Mouse (Mus musculus): Measurements from ENCODE around the gene Rnf214. TPM values are rescaled to one million over a fixed set of nuclear protein-coding genes. Genes with fewer than 3 reads are reported as not detected.

Rnf214 gene
- polyA plus RNA-seq, 1 experiment from 2014 or later: 42.9 TPM

DNA sequence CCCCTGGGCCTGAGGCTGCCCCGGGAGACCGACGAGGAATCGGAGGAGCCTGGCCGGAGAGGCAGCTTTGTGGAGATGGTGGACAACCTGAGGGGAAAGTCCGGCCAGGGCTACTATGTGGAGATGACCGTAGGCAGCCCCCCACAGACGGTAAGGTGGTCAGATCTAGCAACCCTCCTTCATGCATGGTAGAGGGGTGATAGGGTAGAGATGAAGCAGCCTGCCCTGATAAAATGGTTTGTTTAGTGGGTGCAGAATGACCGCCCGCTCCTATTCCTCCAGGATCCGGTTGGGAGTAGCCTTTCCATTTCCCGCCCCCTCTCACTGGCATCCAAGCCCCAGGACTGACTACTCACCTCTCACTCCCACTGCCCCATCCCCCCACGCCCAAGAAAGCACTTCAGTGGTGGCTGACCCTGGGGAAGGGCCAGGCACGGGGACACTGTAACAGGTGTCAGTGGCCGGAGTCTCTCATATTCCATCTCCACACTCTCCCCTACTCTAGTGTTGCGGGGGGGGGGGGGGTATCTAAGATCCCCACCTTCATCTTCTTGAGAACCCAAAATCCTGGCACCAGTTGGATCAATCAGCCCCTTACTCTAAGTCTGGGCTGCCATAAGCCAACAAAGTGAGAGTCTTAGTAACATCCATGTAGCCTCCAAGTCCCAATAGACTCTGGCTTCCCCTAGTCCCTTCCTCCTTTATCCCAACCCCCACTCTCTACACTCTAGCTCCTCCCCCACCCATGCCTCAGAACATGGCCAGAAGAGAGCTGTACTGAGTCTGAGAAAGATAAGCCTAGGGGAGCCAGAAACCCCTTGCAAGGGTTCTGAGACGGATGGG is 67.4 kb downstream of the Rnf214 start:
- WGBS: 5% methylated on average over 17 of the region's 17 CpGs
- H3K4me1 ChIP-seq (ENCODE audit: control insufficient read depth in 2 of 2, insufficient read depth in 2 of 2, low read length in 2 of 2): peaks cover 14 to 21% of the 10 kb centered on the region in 2 experiments
- H3K9ac ChIP-seq (ENCODE audit: low read length): peak overlapping the region; percentile 87
- 0 out of 2 replicates have a peak, but pooled peaks cover 4% of the 10 kb centered on the region for H3K36me3 ChIP-seq (ENCODE audit: control insufficient read depth, insufficient read depth, low read length)
- H3K4me3 ChIP-seq (ENCODE audit: control insufficient read depth in 1 of 2, insufficient read depth in 1 of 2, low read depth in 1 of 2, low read length in 2 of 2): peak overlapping the region; percentile 88 to 89
- H3K27ac ChIP-seq (replicated peaks in 1 of 2; ENCODE audit: control insufficient read depth in 1 of 2, insufficient read depth in 1 of 2, low read depth in 2 of 2, low read length in 2 of 2): peak overlapping the region in 1 of 2 experiments; percentile 66; a peak in 2 of 4 replicates
- H3K9me3 ChIP-seq (ENCODE audit: control insufficient read depth, low read length): no peaks in the 10 kb centered on the region
- no peak for ATAC-seq (ENCODE audit: insufficient number of reproducible peaks, insufficient read depth, low FRiP score, low read depth)
- no peaks in the 10 kb centered on the region for H3K27me3 ChIP-seq (ENCODE audit: control insufficient read depth, insufficient read depth, low read length)
- H3K4me2 ChIP-seq (ENCODE audit: low read length): peak overlapping the region; percentile 85

DNA sequence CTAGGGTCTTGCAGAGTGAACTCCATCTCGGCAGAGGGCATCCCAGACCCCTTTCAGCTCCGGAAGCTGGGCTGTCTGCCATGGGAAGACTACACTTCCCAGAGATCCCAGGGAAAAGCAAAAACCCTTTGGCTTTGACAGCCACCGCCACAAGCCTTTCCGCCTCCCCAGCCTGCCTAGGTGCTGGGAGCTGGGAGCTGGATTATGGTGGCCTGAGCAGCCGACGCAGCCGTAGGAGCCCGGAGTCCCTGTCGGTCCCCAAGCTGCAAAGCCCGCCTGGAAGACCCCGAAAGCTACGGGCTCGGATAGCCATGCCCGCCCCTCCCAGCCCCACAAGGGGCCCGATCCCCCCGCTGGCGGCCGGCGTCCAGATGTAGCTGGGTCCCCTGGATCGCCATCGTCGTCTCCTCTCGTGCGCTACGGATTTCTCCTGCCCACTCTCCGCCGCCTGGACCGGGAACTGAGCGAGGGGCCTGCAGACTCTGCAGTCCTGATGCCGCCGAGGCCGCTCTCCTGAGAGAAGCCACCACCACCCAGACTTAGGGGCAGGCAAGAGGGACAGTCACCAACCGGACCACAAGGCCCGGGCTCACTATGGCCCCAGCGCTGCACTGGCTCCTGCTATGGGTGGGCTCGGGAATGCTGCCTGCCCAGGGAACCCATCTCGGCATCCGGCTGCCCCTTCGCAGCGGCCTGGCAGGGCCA is 68.1 kb downstream of the Rnf214 start, which contains the start of gene Bace1:
Gene Bace1 (plus strand): TSS at position 147 of the 705 bp plus-strand sequence.
- Histone ChIP-seq H3K27me3 (ENCODE audit: control insufficient read depth, insufficient read depth, low read length) (no peaks in the 10 kb centered on the region), H3K9me3 (ENCODE audit: control insufficient read depth, low read length) (no peaks in the 10 kb centered on the region), H3K4me2 (ENCODE audit: low read length) (peak within 1 kb of the TSS; percentile 85), H3K36me3 (ENCODE audit: control insufficient read depth, insufficient read depth, low read length) (0 out of 2 replicates have a peak, but pooled peaks cover 2% of the 10 kb centered on the region), H3K9ac (ENCODE audit: low read length) (peak within 1 kb of the TSS; percentile 87), H3K4me3 (ENCODE audit: control insufficient read depth in 1 of 2, insufficient read depth in 1 of 2, low read depth in 1 of 2, low read length in 2 of 2) (peak within 1 kb of the TSS; percentile 88 to 89), H3K4me1 (ENCODE audit: control insufficient read depth in 2 of 2, insufficient read depth in 2 of 2, low read length in 2 of 2) (peaks cover 14 to 21% of the 10 kb centered on the region in 2 experiments), H3K27ac (replicated peaks in 1 of 2; ENCODE audit: control insufficient read depth in 1 of 2, insufficient read depth in 1 of 2, low read depth in 2 of 2, low read length in 2 of 2) (peak within 1 kb of the TSS in 1 of 2 experiments; percentile 66; a peak in 2 of 4 replicates)
- WGBS: under 1% methylated on average over 40 of the region's 40 CpGs
- peak; percentile 67; the same call in 1 of the 2 replicates for ATAC-seq (ENCODE audit: insufficient number of reproducible peaks, insufficient read depth, low FRiP score, low read depth)

- H3K27me3 ChIP-seq (ENCODE audit: control insufficient read depth, insufficient read depth, low read length): no peaks in the 10 kb centered on the region
- H3K4me2 ChIP-seq (ENCODE audit: low read length): peak overlapping the region; percentile 85
- no peaks in the 10 kb centered on the region for H3K36me3 ChIP-seq (ENCODE audit: control insufficient read depth, insufficient read depth, low read length)
- no peak overlapping the region for H3K9ac ChIP-seq (ENCODE audit: low read length)
- H3K4me3 ChIP-seq (ENCODE audit: control insufficient read depth in 1 of 2, insufficient read depth in 1 of 2, low read depth in 1 of 2, low read length in 2 of 2): peak overlapping the region in 1 of 2 experiments; percentile 89; a peak in 3 of 4 replicates
- ATAC-seq (ENCODE audit: insufficient number of reproducible peaks, insufficient read depth, low FRiP score, low read depth): no peak
- H3K4me1 ChIP-seq (ENCODE audit: control insufficient read depth in 2 of 2, insufficient read depth in 2 of 2, low read length in 2 of 2): peaks cover 14 to 21% of the 10 kb centered on the region in 2 experiments
- no peaks in the 10 kb centered on the region for H3K9me3 ChIP-seq (ENCODE audit: control insufficient read depth, low read length)
- H3K27ac ChIP-seq (replicated peaks in 1 of 2; ENCODE audit: control insufficient read depth in 1 of 2, insufficient read depth in 1 of 2, low read depth in 2 of 2, low read length in 2 of 2): no peak overlapping the region; a peak in 1 of 4 replicates
- 19% methylated on average over 4 of the region's 4 CpGs for WGBS
Observed at GRCm38 (mm10) chr9:45838069-45838433, 68.7 kb downstream of the Rnf214 start.

DNA sequence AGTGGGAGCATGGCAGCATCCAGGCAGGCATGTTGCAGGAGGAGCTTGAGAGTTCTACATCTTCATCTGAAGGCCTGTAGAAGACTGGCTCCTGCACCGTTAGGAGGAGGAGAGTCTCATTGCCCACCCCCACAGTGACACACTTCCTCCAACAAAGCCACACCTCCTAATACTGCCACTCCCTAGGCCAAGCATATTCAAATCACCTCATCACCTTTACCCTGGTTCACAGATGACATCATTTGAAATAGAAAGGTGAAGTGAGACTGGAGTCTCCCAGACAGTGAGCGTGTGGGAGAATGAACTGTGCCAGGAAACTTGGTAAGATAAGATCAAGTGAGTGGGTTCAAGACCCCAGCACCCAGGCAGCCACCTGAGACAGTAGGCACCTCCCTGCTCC is 73.2 kb downstream of the Rnf214 start:
- peaks cover 5% of the 10 kb centered on the region for H3K9me3 ChIP-seq (ENCODE audit: control insufficient read depth, low read length)
- H3K9ac ChIP-seq (ENCODE audit: low read length): no peak overlapping the region
- no peaks in the 10 kb centered on the region for H3K36me3 ChIP-seq (ENCODE audit: control insufficient read depth, insufficient read depth, low read length)
- H3K27me3 ChIP-seq (ENCODE audit: control insufficient read depth, insufficient read depth, low read length): no peaks in the 10 kb centered on the region
- no peak overlapping the region for H3K4me2 ChIP-seq (ENCODE audit: low read length)
- 72% methylated on average over 2 of the region's 2 CpGs for WGBS
- no peak overlapping the region for H3K4me3 ChIP-seq (ENCODE audit: control insufficient read depth in 1 of 2, insufficient read depth in 1 of 2, low read depth in 1 of 2, low read length in 2 of 2)
- H3K27ac ChIP-seq (replicated peaks in 1 of 2; ENCODE audit: control insufficient read depth in 1 of 2, insufficient read depth in 1 of 2, low read depth in 2 of 2, low read length in 2 of 2): no peak overlapping the region
- H3K4me1 ChIP-seq (ENCODE audit: control insufficient read depth in 2 of 2, insufficient read depth in 2 of 2, low read length in 2 of 2): no peaks in the 10 kb centered on the region
- ATAC-seq (ENCODE audit: insufficient number of reproducible peaks, insufficient read depth, low FRiP score, low read depth): no peak

DNA sequence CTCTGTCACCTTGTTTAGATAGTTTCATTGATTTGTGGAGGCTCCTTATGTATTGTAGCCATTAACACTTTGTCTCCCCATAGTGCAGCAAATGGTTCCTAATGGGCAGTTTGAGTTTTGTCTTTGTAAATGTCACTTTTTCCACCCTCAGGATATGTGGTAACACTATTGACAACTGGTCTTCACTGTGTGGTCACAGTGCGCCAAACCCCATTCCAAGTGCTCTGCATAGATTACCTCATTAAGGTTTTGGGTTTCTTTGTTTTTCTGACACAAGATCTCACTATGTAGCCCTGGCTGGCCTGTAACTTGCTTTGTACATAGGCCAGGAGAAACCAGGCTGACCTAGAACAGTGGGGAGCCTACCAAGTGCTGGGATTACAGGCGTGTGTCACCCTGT is 73.8 kb downstream of the Rnf214 start:
- ATAC-seq (ENCODE audit: insufficient number of reproducible peaks, insufficient read depth, low FRiP score, low read depth): no peak
- no peak overlapping the region for H3K4me3 ChIP-seq (ENCODE audit: control insufficient read depth in 1 of 2, insufficient read depth in 1 of 2, low read depth in 1 of 2, low read length in 2 of 2)
- no peak overlapping the region for H3K4me2 ChIP-seq (ENCODE audit: low read length)
- H3K4me1 ChIP-seq (ENCODE audit: control insufficient read depth in 2 of 2, insufficient read depth in 2 of 2, low read length in 2 of 2): no peaks in the 10 kb centered on the region
- peaks cover 5% of the 10 kb centered on the region for H3K9me3 ChIP-seq (ENCODE audit: control insufficient read depth, low read length)
- H3K36me3 ChIP-seq (ENCODE audit: control insufficient read depth, insufficient read depth, low read length): no peaks in the 10 kb centered on the region
- H3K27ac ChIP-seq (replicated peaks in 1 of 2; ENCODE audit: control insufficient read depth in 1 of 2, insufficient read depth in 1 of 2, low read depth in 2 of 2, low read length in 2 of 2): no peak overlapping the region
- H3K9ac ChIP-seq (ENCODE audit: low read length): no peak overlapping the region
- H3K27me3 ChIP-seq (ENCODE audit: control insufficient read depth, insufficient read depth, low read length): no peaks in the 10 kb centered on the region
- WGBS: 74% methylated on average over 2 of the region's 2 CpGs

- WGBS: 31% methylated on average over 10 of the region's 10 CpGs
- ATAC-seq (ENCODE audit: insufficient number of reproducible peaks, insufficient read depth, low FRiP score, low read depth): no peak; the same call in 1 of the 2 replicates
- Histone ChIP-seq H3K36me3 (ENCODE audit: control insufficient read depth, insufficient read depth, low read length) (no peaks in the 10 kb centered on the region), H3K4me3 (ENCODE audit: control insufficient read depth in 1 of 2, insufficient read depth in 1 of 2, low read depth in 1 of 2, low read length in 2 of 2) (peak overlapping the region in 1 of 2 experiments; percentile 81; a peak in 2 of 4 replicates), H3K9ac (ENCODE audit: low read length) (no peak overlapping the region), H3K27me3 (ENCODE audit: control insufficient read depth, insufficient read depth, low read length) (no peaks in the 10 kb centered on the region), H3K9me3 (ENCODE audit: control insufficient read depth, low read length) (peaks cover 5% of the 10 kb centered on the region), H3K4me1 (ENCODE audit: control insufficient read depth in 2 of 2, insufficient read depth in 2 of 2, low read length in 2 of 2) (peaks cover 3 to 6% of the 10 kb centered on the region in 2 experiments; a peak in 3 of 4 replicates), H3K27ac (replicated peaks in 1 of 2; ENCODE audit: control insufficient read depth in 1 of 2, insufficient read depth in 1 of 2, low read depth in 2 of 2, low read length in 2 of 2) (no peak overlapping the region), H3K4me2 (ENCODE audit: low read length) (peak overlapping the region; percentile 81)
Observed at GRCm38 (mm10) chr9:45829107-45829506, 77.6 kb downstream of the Rnf214 start.

DNA sequence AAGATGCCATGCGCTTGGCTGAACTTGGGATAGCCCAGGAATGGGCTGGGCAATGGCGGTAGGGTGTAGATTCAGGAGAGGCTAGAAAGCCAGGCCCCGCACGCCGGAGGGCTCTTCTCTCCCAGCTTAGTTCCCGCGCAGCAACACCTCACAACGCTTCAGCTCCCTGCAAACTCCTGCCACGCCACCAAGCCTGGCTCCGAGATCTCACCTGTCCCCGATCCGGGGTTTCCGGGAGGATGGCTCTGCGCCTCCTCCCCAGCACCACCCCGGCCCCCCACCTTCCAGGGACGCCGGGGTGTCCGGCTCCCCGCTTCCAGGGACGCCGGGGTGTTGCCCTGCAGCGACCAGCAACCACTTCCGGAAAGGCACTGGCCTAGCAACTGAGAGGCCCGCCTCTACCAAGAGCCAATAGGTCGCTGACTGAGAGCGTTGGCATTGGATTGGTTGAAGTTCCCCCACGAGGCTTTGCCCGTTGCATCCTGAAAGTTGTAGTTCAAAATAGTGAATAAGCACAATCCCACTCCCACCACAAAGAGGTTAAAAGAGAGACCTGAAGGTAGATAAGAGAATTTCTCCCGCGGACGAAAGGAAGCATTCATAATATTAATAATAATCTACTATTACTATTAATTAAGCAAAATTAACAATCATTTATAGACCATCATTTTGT is 78.3 kb downstream of the Rnf214 start, which contains the start of gene Cep164:
Gene Cep164 (minus strand): TSS at position 401 of the 673 bp plus-strand sequence.
- peak within 1 kb of the TSS; percentile 81 to 95 for H3K4me3 ChIP-seq (ENCODE audit: control insufficient read depth in 1 of 2, insufficient read depth in 1 of 2, low read depth in 1 of 2, low read length in 2 of 2)
- peaks cover 5% of the 10 kb centered on the region for H3K9me3 ChIP-seq (ENCODE audit: control insufficient read depth, low read length)
- H3K9ac ChIP-seq (ENCODE audit: low read length): peak within 1 kb of the TSS; percentile 77
- peak; percentile 88 for ATAC-seq (ENCODE audit: insufficient number of reproducible peaks, insufficient read depth, low FRiP score, low read depth)
- H3K4me2 ChIP-seq (ENCODE audit: low read length): peak within 1 kb of the TSS; percentile 81
- no peaks in the 10 kb centered on the region for H3K36me3 ChIP-seq (ENCODE audit: control insufficient read depth, insufficient read depth, low read length)
- peaks cover 3 to 6% of the 10 kb centered on the region in 2 experiments; a peak in 3 of 4 replicates for H3K4me1 ChIP-seq (ENCODE audit: control insufficient read depth in 2 of 2, insufficient read depth in 2 of 2, low read length in 2 of 2)
- WGBS: 0% methylated on average over 31 of the region's 31 CpGs
- H3K27ac ChIP-seq (replicated peaks in 1 of 2; ENCODE audit: control insufficient read depth in 1 of 2, insufficient read depth in 1 of 2, low read depth in 2 of 2, low read length in 2 of 2): peak within 1 kb of the TSS; percentile 76 to 81
- no peaks in the 10 kb centered on the region for H3K27me3 ChIP-seq (ENCODE audit: control insufficient read depth, insufficient read depth, low read length)

All from heart, embryonic 14.5 days (tissue).